Mouse (Mus musculus): ENCODE results near the gene Dusp16. TPM values are rescaled to one million over a fixed set of nuclear protein-coding genes. Genes with fewer than 3 reads are reported as not detected.

Gene Dusp16
- total RNA-seq (2015) (0.95 and 2.6 TPM in 2 replicates), total RNA-seq (2017) (0.33 and 2.5 TPM in 2 replicates)

DNA sequence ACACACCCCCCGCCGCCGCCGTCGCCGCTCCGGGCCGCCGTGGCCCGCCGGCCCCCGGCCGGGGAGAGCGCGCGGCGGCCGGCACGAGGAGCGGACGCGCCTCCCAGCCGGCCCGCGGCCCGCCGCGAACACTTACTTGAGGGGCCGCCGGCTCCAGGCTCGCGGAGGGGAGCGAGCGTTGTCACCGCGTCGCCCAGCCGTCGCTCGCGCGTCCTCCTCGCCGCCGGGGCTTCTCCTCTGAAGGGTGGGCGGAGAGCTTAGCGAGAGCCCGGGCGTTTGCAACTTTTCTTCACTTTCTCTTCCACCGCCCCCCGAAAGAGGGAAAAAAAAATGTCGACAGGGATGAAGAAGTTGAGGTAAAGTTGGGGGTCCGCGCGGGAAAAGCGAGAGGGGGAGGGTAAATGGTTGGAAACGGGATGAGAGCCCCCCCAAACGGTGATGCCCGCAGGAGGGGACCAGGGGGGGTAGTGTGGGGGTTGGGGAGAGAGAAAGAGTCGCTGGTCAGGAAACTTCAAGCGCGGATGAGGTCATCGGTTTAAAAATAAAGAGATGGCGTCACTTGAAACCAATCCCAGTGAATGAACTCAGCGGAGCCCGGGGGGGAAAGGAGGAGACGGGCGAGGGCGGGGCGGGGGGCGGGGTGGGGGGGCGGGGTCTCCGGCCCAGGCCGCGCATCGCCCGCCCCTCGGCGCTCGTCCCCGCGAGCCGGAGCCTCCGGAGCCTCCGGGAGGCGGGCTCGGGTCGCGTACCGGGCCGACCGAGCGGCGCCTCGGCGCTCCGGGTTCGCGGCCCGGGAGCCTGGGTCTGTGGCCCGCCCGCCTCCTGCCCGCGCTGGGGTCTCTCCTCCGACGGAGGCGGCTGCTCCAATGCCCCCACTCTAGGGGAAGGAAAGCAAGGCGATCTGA, at the start of gene Dusp16:
Dusp16 (minus strand) TSS at position 485 of the 905 bp plus-strand sequence.
- ATAC-seq (replicated peaks; ENCODE audit: poor library complexity) = peak; percentile 63

DNA sequence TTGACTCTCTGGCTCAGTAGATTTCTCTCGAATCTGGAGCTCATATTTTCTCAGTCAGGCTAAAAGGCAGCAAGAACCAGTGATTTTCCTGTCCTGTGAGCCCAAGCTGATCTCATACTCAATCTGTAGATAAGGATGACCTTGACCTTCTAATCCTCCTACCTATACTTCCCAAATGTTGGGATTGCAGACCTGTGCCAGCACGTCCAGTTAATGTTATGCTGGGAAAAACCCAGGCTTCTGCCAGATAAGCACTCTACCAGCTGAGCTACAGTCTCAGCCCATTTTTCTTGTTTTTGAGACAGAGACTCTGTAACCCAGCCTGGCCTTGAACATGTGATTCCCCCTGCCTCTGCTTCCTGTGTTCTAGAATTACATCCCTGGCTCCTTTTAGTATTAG, 47.9 kb upstream of the Dusp16 start:
- ATAC-seq (replicated peaks; ENCODE audit: poor library complexity) = no peak

DNA sequence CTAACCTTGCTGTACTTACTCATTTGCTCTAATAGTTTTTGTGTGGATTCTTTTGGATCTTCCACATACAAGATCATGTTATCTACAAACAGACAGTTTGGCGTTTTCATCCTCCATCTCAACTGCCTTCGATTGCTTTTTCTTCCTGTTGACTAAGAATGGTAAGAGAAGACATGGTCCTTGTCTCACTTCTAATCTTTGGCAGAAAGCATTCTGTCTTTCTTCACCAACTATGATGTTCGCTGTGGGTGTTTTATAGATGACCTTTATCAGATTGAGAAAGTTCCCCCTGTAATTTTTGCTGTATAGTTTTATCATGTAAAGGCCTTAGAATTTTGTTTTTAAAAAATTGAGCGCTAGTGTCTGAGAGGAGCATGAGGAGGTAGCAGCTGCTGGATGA, 45.7 kb upstream of the Dusp16 start:
- ATAC-seq (replicated peaks; ENCODE audit: poor library complexity) = no peak

DNA sequence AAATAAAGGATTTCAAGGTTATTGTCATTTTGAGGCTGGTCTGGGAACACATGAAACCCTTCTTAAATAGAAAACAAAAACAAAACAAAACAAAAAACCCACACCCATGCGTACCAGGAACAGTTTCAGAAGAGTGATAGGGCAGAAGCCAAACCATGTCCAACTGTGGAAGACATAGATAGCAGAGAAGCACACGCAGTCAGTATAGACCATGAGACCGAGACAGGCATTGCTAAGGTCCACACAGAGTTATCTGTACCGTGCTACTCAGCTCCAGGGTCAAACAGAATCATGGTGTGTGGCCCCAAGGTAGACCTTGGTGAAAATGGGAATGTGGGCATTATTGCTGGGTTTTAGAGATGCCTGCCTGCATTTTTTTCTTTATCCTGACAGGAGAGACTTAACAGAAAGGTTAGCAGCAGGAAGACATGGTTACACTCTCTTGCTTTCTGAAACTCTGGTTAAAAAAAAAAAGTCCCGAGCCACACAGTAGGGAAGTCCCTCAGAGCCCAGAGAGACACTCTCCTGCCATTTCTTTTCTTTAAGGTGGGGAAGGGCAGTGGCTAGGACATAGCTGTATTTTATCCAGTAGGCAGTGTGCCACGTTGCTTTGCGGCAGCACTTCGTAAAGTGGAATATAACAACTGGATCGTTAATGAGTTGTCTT, 42.3 kb upstream of the Dusp16 start:
- ATAC-seq (replicated peaks; ENCODE audit: poor library complexity) = peak; percentile 56

DNA sequence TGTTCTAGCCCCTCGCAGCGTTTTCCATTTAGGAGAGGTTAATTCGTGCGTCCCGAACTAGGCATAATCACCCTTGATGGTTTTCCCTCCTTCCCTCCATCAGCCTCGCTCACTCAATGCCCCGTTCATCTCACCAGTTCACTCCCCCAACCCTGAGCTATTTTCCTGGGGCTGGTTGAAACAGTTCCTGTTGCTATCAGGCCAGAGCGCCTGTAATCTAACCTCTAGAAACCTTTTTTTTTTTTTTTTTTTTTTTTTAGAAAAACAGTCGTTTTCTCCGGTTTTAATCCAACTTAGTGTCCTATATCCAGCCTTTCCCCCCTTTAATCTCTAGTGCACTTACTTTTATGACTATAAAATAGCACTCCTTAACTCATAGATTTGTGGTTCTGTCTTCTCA, 38.4 kb upstream of the Dusp16 start:
- no peak for ATAC-seq (replicated peaks; ENCODE audit: poor library complexity)

DNA sequence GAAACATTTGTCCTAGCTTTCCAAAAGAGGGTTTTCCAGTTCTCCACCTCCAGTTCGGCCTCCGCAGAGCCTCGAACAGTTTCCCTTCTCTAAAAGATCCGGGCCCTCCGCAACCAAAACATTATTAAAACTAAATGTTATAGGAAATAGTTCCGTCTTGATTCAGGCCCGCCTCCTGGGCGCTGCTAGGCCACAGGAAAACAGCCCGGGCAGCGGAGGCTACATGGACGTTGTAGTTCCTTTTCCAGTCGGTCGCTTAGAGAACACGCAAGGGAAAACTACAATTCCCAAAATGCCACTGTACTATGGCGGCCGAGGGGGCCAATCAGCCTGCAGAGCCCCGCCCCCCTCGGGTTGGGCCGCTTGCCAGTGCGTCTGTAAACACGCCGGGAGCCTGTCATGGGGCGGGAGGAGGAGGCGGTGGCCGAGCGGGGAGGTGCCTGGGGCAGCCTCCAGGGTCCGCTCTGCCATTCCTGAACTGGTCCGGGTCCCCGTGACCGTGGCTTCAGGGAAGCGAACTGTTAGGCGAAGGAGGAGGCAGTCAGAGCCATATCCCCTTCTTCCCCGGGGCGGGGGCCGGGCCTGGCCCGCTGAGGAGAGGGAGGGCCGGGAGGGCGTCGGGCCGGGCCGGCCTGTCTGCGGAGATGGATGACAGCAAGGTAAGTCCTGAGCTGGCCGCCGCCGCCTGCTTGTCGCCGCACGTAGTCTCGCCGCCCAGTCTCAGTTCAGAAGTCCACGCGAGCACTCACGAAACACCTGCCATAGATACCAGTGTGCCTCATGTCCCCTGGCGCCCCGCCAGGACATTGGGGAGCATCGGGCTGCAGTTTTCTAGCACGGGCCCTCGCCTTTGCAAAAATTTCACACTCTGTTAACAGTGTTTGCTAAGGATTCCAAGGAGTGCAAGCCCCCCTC, 37.6 kb upstream of the Dusp16 start, which contains the start of gene Crebl2:
Crebl2 (plus strand) TSS at position 369 of the 915 bp plus-strand sequence.
- ATAC-seq (replicated peaks; ENCODE audit: poor library complexity) = peak; percentile 79

DNA sequence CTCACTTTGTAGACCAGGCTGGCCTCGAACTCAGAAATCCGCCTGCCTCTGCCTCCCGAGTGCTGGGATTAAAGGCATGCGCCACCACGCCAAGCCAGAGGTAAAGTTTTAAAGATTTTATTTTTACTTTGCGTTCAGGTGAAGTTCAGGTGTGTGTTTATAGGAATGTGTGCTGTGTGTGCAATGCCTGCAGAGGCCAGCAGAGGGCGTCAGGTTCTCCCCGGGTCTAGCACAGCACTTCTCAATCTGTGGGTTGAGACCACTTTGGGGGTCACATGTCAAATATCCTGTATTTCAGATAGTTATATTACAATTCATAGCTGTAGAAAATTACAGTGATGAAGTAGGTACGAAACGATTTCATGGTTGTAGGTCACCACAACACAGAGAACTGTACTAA, 30.4 kb upstream of the Dusp16 start:
- peak; percentile 53 for ATAC-seq (replicated peaks; ENCODE audit: poor library complexity)

DNA sequence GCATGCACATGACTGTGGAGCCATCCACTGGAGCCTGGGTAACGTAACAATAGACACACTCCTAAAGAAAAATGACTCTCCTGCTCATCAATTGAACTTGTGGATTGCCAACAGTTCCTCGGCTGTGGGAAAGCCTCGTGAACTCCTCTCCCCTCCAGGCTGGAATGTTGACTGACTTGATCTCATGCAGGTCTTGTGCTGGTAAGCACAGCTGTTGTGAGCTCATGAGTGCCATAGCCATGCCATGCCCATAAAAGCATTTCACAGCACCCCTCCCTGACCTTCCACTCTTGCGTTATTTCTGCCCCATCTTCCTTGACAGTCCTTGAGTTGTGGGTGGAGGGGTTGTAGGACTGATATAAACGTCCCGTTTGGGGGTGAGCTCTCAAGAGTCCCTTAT, 28.0 kb upstream of the Dusp16 start:
- no peak for ATAC-seq (replicated peaks; ENCODE audit: poor library complexity)

DNA sequence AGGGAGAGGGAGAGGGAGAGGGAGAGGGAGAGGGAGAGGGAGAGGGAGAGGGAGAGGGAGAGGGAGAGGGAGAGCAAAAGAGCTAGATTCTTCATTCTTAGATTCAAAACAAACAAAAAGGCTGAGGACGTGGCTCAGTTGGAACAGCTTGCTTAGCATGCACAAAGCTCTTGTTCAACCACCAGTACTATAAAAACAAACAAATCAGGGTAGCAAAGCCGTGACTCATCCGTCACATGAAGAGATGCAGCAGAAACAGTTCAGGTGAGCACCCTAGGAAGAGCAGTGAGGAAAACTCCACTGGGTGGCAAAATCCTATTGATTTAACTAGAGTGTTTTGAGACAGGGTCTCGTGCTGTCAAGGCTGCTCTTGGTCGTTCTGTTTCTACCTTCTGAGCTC, 27.3 kb upstream of the Dusp16 start:
- no peak for ATAC-seq (replicated peaks; ENCODE audit: poor library complexity)

DNA sequence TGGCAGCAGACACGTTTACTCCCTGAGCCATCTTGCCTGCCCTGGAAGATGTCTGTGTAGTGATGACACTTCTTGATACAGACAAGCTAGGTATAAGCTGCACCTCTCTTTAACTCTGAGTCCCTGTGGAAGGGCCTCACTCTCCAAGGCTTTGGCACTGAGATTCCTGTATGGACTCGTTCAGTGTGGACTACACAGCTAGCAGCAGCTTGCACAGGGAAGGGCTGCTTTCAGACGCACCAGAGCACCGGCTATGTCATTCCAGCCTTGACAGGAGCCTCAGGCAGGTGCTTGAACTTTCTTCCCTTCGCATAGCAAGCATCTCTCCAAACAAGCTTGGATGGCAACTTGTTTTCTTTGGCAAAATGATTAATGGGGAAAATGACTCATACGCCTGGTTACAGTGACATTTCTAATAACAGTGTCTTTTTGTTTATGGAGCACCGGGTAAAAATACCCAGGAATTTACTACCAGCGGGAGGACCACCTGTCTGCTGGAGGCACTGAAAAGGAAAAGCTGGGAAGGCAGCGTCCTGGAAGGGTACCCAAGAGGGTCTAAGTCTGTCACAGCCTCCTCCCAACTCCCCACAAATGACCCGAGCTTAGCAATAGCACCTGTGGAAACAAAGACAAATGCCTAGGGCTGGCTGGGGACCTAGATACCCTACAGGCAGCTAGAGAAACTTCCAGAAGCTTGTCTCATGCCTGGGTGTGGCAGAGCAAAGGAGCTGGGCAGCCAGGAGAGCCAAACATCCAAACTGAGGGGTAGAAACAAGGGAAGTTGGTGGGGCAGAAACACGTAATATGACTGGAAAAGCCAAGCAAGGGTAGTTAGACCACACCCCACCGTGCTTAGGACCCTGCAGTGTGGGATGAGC, 24.9 kb upstream of the Dusp16 start:
- ATAC-seq (replicated peaks; ENCODE audit: poor library complexity) = no peak

DNA sequence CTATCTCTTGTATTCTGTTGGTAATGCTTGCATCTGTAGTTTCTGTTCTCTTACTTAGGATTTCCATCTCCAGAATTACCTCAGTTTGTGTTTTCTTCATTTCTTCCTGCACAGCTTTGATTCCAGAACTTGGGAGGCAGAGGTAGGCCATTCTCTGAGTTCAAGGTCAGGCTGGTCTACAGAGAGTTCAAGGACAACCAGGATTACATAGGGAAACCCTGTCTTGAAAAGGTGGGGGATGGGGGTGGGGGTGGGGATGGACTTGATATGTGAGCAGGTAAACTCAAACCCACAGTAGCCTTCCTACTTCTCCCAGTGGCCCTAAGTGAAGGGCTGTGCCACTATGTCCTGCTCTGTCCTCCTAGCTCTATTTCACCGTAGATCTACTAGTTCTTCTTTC, 20.6 kb upstream of the Dusp16 start:
- ATAC-seq (replicated peaks; ENCODE audit: poor library complexity) = no peak

DNA sequence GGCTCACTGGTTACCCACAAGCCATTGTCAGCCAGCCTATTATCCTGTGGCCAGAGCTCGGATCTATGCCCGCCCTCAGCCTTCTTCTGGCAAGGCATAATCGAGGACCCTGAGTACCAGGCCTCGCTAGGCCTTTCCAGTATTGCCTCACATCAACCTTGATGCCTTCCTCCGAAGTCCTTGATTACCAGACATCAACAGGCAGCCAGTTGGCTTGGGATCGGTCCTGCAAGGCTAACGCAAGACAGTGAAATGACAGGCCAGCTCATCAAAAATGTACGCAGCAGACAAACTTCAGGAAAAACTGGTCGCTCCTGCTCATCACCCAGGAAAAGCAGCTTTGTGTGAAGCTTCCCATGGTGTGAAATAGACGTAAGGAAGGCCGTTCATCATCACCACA, 15.4 kb upstream of the Dusp16 start:
- ATAC-seq (replicated peaks; ENCODE audit: poor library complexity) = no peak

DNA sequence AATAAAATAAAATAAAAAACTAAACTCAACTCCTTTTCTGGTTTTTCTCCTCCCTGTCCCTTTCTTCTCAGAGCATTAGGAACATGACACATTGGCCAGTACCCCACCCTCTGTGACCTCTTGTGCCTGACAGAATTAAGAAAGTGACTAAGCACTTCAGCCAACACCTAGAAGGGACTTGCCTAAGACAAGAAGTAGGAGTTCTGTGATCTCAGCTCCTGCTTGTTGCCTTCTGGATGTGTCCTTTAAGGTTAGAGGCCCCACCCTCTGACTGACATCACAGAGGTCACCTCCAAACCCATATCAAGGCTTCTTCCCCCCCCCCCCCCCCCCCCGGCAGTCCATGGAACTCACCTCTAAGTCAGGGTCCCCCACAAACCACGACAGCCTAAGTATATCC, 14.7 kb upstream of the Dusp16 start:
- no peak for ATAC-seq (replicated peaks; ENCODE audit: poor library complexity)

DNA sequence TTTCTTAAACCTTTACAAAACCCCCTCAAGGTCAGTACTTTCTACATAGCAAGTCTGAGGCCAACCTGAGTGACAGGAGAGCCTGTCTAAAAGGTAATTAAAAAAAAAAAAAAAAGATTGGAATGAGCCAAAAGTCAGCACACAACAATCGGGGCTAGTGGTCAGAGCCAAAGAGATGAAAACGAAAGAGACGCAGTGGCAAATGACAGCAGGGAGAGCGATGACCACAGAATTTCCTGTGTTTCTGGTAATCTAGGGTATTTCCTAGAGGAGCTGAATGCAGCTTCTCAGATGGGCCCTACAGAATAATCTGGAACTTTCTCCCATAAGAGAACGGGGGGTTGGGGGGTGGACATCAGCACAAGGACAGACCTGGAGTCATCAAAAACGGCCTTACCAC, 13.7 kb upstream of the Dusp16 start:
- peak; percentile 49; the same call in 1 of the 2 replicates for ATAC-seq (replicated peaks; ENCODE audit: poor library complexity)

DNA sequence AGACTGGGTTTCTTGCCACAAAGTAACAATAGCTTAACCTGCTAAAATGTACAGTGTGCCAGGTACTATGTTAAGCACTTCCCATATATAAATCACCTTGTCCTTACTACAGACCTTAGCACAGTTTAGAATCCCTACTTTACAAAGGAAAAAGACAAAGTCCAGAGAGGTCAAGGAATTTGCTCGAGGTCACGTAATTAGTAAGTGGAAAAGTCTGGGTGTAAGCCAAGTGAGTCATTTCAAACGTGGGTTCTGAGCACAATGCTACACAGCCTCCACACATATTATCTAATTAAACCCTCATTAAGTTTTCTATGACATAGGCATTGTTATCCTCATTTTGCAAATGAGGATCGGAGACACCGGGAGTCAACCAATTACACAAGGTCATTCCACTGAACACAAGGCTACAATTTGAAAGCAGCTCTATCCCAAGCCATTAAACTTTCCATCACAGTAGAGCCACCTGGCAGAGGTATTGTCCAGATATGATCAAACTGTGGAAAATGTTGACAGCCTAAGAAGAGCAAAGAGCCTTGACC, 12.4 kb upstream of the Dusp16 start:
- no peak for ATAC-seq (replicated peaks; ENCODE audit: poor library complexity)

DNA sequence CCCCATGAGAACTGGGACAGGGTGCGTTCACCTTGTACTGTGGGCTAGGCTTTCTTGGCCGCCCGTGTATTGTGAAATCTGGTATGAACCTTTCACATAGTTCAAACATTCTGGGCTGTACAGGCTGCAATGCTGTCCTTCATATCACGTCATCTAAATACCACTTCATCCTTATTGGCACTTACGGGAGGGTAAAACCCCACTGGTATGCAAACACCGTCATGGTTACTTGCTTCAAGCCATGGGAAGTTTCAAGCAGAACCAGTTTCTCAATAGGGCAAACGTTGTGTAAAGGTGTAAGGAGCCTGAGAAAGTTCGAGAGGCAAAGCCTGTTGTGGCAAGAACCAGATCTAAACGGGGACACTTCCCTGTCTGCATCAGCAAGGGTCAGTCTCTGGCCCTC, 10.2 kb upstream of the Dusp16 start:
- peak; percentile 58 for ATAC-seq (replicated peaks; ENCODE audit: poor library complexity)

DNA sequence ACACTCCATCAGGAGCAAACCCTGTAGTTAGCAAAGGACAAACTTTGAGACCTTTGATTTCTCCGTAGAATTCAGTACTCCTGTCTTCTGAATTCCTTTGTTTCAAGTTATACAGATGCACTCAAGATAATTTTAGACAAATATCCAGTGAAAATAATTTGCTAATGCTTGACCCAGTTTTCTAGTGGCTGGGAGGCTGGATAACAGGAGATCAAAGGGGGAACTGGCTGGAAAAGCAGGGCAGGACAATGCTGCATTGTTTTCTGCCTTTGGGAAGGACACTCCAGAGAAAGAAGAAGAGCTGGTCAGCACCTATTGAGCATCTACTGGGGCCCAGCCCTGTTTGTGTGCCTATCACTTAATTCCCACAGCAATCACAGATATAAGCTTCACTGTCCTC, 9.1 kb upstream of the Dusp16 start:
- ATAC-seq (replicated peaks; ENCODE audit: poor library complexity) = no peak

DNA sequence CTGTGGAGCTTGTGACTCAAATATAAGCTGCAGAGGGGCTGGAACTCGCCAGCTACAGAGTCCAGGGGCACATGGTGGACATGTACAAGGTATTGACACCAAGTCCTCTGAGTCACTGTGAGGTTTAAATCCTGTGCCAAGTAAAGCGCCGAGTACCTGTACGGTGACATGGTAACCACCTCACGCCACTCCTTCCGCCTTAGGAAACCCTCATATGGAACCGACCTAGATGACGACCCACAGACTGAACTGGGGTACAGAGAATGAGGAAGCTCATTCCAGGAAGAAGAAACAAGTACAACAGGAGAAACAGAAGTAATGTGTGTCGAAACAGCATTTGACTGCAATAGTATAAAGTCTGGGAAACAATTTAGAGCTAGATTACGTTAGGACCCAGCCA, 3.9 kb upstream of the Dusp16 start:
- peak; percentile 76 for ATAC-seq (replicated peaks; ENCODE audit: poor library complexity)

DNA sequence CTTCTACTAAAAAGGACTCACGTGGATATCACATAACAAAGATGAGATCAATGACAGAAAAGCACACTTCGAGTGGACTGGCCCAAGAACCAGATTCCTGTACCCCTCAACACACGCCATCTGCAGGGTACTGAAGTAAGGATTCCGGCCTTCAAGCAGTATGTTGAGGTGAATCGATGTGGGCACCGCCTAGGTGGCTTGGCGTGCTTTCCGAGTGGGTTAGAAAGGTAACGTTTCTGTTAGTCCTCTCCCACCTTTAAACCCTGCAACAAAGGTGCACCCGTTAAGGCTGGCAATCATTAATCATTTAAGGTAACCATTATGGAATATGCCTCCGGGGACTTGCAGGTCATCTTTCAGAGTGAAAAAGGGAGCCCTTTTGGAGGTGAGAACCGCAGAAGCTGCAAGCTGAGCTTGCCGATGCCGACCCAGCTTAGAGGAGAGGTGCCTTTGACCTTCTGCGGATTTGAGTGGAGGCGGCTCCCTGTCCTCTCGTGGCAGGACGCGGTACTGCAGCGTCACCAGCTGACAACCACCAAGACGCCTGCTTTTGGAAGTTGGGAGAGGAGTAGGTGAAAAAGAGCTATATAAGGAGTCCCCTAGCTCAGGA, 1.6 kb upstream of the Dusp16 start:
- peak; percentile 63 for ATAC-seq (replicated peaks; ENCODE audit: poor library complexity)

Measured in megakaryocyte progenitor cell, adult 5-6 weeks (primary cell).